In the genomic region with DNA sequence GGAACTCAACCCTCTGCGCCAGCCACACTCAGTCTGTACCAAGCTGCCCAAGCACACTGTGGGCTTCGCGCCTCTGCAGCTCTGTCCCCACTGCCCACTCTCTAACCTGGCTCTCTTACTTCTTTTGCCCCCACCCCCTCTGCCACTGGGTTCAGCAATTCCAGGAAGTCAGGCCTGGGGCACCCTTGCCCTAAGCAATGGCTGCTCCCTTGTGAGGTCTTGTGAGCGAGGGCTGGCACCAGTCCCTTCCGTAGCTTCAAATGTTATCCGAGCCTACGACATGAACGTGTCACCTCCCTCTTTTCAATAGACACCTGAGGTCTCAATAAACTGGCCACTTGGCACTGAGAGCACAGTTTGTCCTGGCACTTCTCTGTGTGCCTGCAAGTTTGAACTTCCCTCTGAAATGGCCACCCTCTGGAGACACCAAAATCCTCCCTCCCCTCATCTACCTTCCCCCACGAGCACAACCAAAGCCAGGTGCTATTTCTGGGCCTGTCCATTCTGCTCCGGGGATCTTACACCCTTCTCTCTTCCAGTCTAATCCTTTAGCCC, we compare ENCODE assay signal across 30 mouse cellular contexts. TPM values are rescaled to one million over a fixed set of nuclear protein-coding genes. Genes with fewer than 3 reads are reported as not detected.
DNase-seq lines count a peak whose midpoint lies in the region; ATAC-seq and TF ChIP-seq lines count a peak whose summit lies in the region.
"Had no signal": no experiment of that assay in that cellular context is flagged by ENCODE, and none has a peak within 500 bp of the region (broad histone marks: within the 10 kb centered on the region; RNA-seq: fewer than 3 reads in every experiment).

No protein-coding gene starts in this region.

- TF ChIP-seq POLR2A in kidney, adult 2 months (IDR thresholded peaks at IDR 0.05; ENCODE audit: low read depth, low read length): no peak
- no peak for TF ChIP-seq POLR2A in cortical plate, adult 2 months (IDR thresholded peaks at IDR 0.05; ENCODE audit: extremely low read depth, insufficient read depth, low read length)

- DNase-seq in gastrocnemius, adult 2 months: no peak
- DNase-seq in gastrocnemius, adult 8-10 months (ENCODE audit: low spot score in 2 of 2): no peak
- peak; percentile 57 for DNase-seq in kidney, adult 2 months
- DNase-seq in spleen, postnatal 36 days (ENCODE audit: low spot score in 2 of 2): no peak
- DNase-seq: adrenal gland, postnatal 36 days; cerebellum, adult 18-20 months; cerebellum, postnatal 25 days; embryo, embryonic 11 days; heart, postnatal 14 days; kidney, postnatal 4 days; lung, postnatal 14 days; right cerebral cortex, postnatal 14 days; thymus, postnatal 14 days had no signal

- no peak overlapping the region for H3K9ac ChIP-seq in kidney, embryonic 16.5 days (replicated peaks; ENCODE audit: low read length)
- H3K9ac ChIP-seq: forebrain, embryonic 13.5 days; heart, embryonic 12.5 days; hindbrain, embryonic 14.5 days; limb, embryonic 15.5 days; liver, embryonic 15.5 days; lung, embryonic 14.5 days; midbrain, embryonic 15.5 days; neural tube, embryonic 15.5 days; stomach, embryonic 15.5 days had no signal

- no peak for TF ChIP-seq CTCF in gastrocnemius, adult 2 months (IDR thresholded peaks at IDR 0.05)
- TF ChIP-seq CTCF in kidney, adult 2 months (conservative IDR thresholded peaks at IDR 0.05; ENCODE audit: insufficient read depth, insufficient read length, low read depth, low read length): no peak
- TF ChIP-seq CTCF in cortical plate, adult 2 months (IDR thresholded peaks at IDR 0.05; ENCODE audit: extremely low read depth, insufficient read depth, low read length): no peak

- no peak for ATAC-seq in kidney, embryonic 16.5 days (ENCODE audit: low FRiP score, low TSS enrichment)
- ATAC-seq in hematopoietic stem cell, adult 5-6 weeks (replicated peaks in 1 of 2; ENCODE audit: insufficient read depth in 1 of 2, low FRiP score in 2 of 2, low TSS enrichment in 1 of 2, low read depth in 1 of 2, poor library complexity in 2 of 2, severe bottlenecking in 2 of 2): peak; percentile 12 to 25; a peak in 2 of 4 replicates
- ATAC-seq: CD4-positive, CD25-positive, alpha-beta regulatory T cell, adult 4 months; intestine, postnatal 0 days; midbrain, embryonic 15.5 days had no signal

- no peak overlapping the region for H3K4me2 ChIP-seq in kidney, embryonic 16.5 days (replicated peaks; ENCODE audit: low read depth, low read length)
- H3K4me2 ChIP-seq: forebrain, embryonic 13.5 days; heart, embryonic 12.5 days; hindbrain, embryonic 14.5 days; limb, embryonic 15.5 days; liver, embryonic 15.5 days; lung, embryonic 14.5 days; midbrain, embryonic 15.5 days; neural tube, embryonic 15.5 days; stomach, embryonic 15.5 days had no signal

- 62% methylated on average over 10 of the region's 10 CpGs for WGBS in kidney, adult 2 months
- 76% methylated on average over 10 of the region's 10 CpGs for WGBS in kidney, embryonic 16.5 days

- no peaks in the 10 kb centered on the region for H3K9me3 ChIP-seq in kidney, embryonic 16.5 days (ENCODE audit: low read length)
- H3K9me3 ChIP-seq: forebrain, embryonic 13.5 days; heart, embryonic 12.5 days; limb, embryonic 10.5 days; limb, embryonic 15.5 days; liver, embryonic 15.5 days; midbrain, embryonic 10.5 days; midbrain, embryonic 15.5 days; neural tube, embryonic 15.5 days; stomach, embryonic 15.5 days had no signal

- intact Hi-C loops in gastrocnemius, adult 2 months (cut with DNase I): no loop called here

- no peak overlapping the region for H3K4me3 ChIP-seq in gastrocnemius, adult 2 months
- H3K4me3 ChIP-seq in kidney, adult 2 months (ENCODE audit: insufficient read depth, low read depth, low read length): no peak overlapping the region
- H3K4me3 ChIP-seq in kidney, embryonic 16.5 days (ENCODE audit: low read length): no peak overlapping the region
- no peak overlapping the region for H3K4me3 ChIP-seq in cortical plate, adult 2 months (ENCODE audit: insufficient read depth, low read length)
- H3K4me3 ChIP-seq: forebrain, embryonic 13.5 days; heart, embryonic 12.5 days; limb, embryonic 10.5 days; limb, embryonic 15.5 days; liver, embryonic 15.5 days; midbrain, embryonic 10.5 days; midbrain, embryonic 15.5 days; neural tube, embryonic 15.5 days; stomach, embryonic 15.5 days had no signal

- H3K4me1 ChIP-seq in kidney, adult 2 months (ENCODE audit: control insufficient read depth, insufficient read depth, low read length): peaks cover 31% of the 10 kb centered on the region
- peaks cover 16% of the 10 kb centered on the region for H3K4me1 ChIP-seq in kidney, embryonic 16.5 days (ENCODE audit: insufficient read depth, low read length)
- peaks cover 13% of the 10 kb centered on the region for H3K4me1 ChIP-seq in cortical plate, adult 2 months (ENCODE audit: control insufficient read depth, insufficient read depth, low read length)

- no peaks in the 10 kb centered on the region for H3K27me3 ChIP-seq in kidney, adult 2 months (replicated peaks; ENCODE audit: control insufficient read depth, insufficient read depth, low read length)
- H3K27me3 ChIP-seq in kidney, embryonic 16.5 days (ENCODE audit: insufficient read depth, low read length): 0 out of 2 replicates have a peak, but pooled peaks cover 4% of the 10 kb centered on the region
- H3K27me3 ChIP-seq: heart, embryonic 12.5 days; limb, embryonic 15.5 days; midbrain, embryonic 15.5 days; stomach, embryonic 15.5 days had no signal

- H3K36me3 ChIP-seq in kidney, adult 2 months (ENCODE audit: control insufficient read depth, insufficient read depth, low read length): no peaks in the 10 kb centered on the region
- no peaks in the 10 kb centered on the region; the same call in 1 of the 2 replicates for H3K36me3 ChIP-seq in kidney, embryonic 16.5 days (ENCODE audit: insufficient read depth, low read length)
- H3K36me3 ChIP-seq: heart, embryonic 12.5 days; limb, embryonic 10.5 days; limb, embryonic 15.5 days; liver, embryonic 15.5 days; midbrain, embryonic 10.5 days; midbrain, embryonic 15.5 days; neural tube, embryonic 15.5 days; stomach, embryonic 15.5 days had no signal

- H3K27ac ChIP-seq in gastrocnemius, adult 2 months: peak overlapping the region; percentile 20; the same call in 1 of the 2 replicates
- H3K27ac ChIP-seq in kidney, adult 2 months (ENCODE audit: insufficient read depth, low read depth, low read length): no peak overlapping the region
- H3K27ac ChIP-seq in kidney, embryonic 16.5 days (ENCODE audit: low read length): no peak overlapping the region
- 0 out of 2 replicates have a peak overlapping the region, but pooled peaks have one; percentile 4 for H3K27ac ChIP-seq in cortical plate, adult 2 months (ENCODE audit: insufficient read depth, low read length)
- H3K27ac ChIP-seq: forebrain, embryonic 13.5 days; kidney, postnatal 0 days; limb, embryonic 10.5 days; limb, embryonic 15.5 days; liver, embryonic 15.5 days; midbrain, embryonic 10.5 days; midbrain, embryonic 15.5 days; neural tube, embryonic 15.5 days; stomach, embryonic 15.5 days had no signal

RNA-seq across cellular contexts. Expression of a gene that starts 10.5 kb away (rescaled TPM):
- 1 to 10 TPM; 3.7 to 8.3 TPM for total RNA-seq in gastrocnemius, adult 2 months (2021)
- total RNA-seq in gastrocnemius, adult 8-10 months (2022): 10 to 100 TPM in 2 of 4 experiments, 1 to 10 TPM in 2; 8.4 to 14.1 (median 10.2) TPM
- 36.5 and 39.7 TPM in 2 replicates for polyA plus RNA-seq in kidney, adult 2 months (2012; rRNA removed)
- polyA plus RNA-seq in kidney, embryonic 16.5 days (2015; fragmentation: Nextera tagmentation; extraction: Ambion mirVana): 2.3 and 2.8 TPM in 2 replicates
- polyA plus RNA-seq in cortical plate, adult 2 months (2012; rRNA removed): 121 and 125 TPM in 2 replicates
- total RNA-seq in hematopoietic stem cell, adult 5-6 weeks (2017): 100 and 160 TPM in 2 replicates

Comparison
In these comparisons a context has a peak if more than half of its experiments do, and no peak if none do; other contexts are left out.
1. H3K27ac ChIP-seq: peak in gastrocnemius, adult 2 months (single experiment) and cortical plate, adult 2 months (single experiment); none in kidney, adult 2 months (single experiment) and kidney, embryonic 16.5 days (single experiment).